Mouse (Mus musculus): ENCODE data around the gene Hltf. TPM values are rescaled to one million over a fixed set of nuclear protein-coding genes. Genes with fewer than 3 reads are reported as not detected.
A peak's percentile ranks its signal among the peaks of the same experiment; 100 is the strongest.
"Not testable (repeated sequence)": the region's sequence is repeated elsewhere in the genome, so short reads cannot be mapped to it uniquely, and the experiment has no call there.

Hltf gene
- polyA plus RNA-seq (2015; fragmentation: Nextera tagmentation; extraction: Ambion mirVana) = 8.6 and 9.6 TPM in 2 replicates

DNA sequence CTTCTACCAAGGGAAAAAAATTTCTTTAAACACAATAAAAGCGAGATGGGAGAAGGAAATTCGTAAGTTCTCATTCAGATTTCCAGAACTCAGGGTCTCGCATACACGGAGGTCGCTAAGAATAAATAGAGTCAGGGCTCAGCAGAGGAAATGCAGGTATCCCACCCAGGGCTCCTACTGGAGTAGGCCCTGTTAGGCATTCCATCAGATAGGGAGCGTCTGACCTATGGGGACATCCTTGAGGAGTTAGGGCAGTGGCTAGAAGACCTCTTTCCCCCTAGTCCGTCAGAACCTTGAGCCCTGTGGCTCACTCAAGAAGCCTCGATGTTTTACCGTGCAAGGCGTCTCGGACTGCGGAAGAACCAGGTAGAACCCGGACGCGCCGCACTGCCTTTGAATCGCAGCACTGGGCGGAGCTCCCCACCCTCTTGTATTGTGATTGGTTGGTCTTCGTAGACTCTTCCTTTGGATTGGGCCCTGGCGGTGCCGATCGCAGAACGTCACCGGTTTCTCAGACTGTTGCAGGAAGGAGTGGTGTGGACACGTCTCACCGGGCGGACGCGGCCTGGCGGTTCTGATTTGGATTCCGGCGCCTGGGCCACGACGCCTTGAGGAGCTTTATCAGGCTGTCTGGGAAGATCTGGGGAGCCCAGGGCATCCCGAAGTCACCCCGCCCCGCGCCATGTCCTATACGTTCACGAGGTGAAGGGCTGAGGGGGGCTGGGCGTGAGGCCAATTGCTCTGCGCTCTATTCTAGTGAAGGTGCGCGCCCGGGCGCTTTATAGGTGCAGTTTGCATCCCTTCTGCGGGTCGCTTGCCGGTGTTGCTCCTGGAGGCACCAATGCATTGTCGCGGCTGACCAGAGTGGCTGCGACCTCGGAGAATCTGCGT, at the start of gene Hltf:
Hltf (plus strand) TSS at position 506 of the 891 bp plus-strand sequence.
- peak; percentile 100 for ATAC-seq (ENCODE audit: insufficient read depth)
- peak within 1 kb of the TSS; percentile 67 for H3K9ac ChIP-seq

DNA sequence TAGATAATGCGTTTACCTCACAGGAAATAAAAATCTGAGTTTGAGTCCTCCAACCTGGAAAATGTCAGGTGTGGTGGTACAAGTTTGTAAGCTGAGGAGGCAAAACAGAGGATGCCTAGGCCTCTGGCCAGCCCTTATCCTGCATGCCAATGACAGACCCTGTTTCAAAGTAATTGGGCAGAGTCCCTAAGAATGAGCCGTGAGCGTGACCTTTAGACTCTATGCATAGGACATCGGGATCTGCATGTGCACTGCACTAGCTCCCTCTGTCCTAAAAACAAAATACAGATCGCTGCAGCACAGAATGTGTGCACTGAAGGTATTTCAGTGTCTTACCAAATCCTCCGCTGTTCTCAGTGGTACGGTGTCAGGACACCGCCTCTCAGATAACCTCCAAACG, 47.1 kb upstream of the Hltf start:
- H3K27me3 ChIP-seq = no peaks in the 10 kb centered on the region

More for the DNA sequence above, at the start of gene Hltf:
- under 1% methylated on average over 51 of the region's 54 CpGs for WGBS (ENCODE audit: insufficient replicate concordance)
- Histone ChIP-seq H3K4me1 (replicated peaks) (peaks cover 16% of the 10 kb centered on the region), H3K4me2 (peak within 1 kb of the TSS; percentile 79), H3K27me3 (no peaks in the 10 kb centered on the region), H3K36me3 (replicated peaks) (peaks cover 5% of the 10 kb centered on the region; the same call in 1 of the 2 replicates), H3K9me3 (replicated peaks) (no peaks in the 10 kb centered on the region), H3K4me3 (replicated peaks) (peak within 1 kb of the TSS; percentile 84), H3K27ac (replicated peaks) (peak within 1 kb of the TSS; percentile 69)

GRCm38 (mm10) chr3:20010905-20011304, 46.7 kb upstream of the Hltf start:
- H3K27me3 ChIP-seq; ATAC-seq (ENCODE audit: insufficient read depth); H3K9me3 ChIP-seq (replicated peaks); H3K4me1 ChIP-seq (replicated peaks); H3K4me3 ChIP-seq (replicated peaks); H3K9ac ChIP-seq; H3K4me2 ChIP-seq; H3K27ac ChIP-seq (replicated peaks): not testable (repeated sequence)
- H3K36me3 ChIP-seq (replicated peaks) = peaks cover 38% of the 10 kb centered on the region
- WGBS (ENCODE audit: insufficient replicate concordance) = 83% methylated on average over 7 of the region's 7 CpGs

More for the DNA sequence above, 47.1 kb upstream of the Hltf start:
- Histone ChIP-seq H3K9me3 (replicated peaks) (no peaks in the 10 kb centered on the region), H3K36me3 (replicated peaks) (peaks cover 34% of the 10 kb centered on the region; the same call in 1 of the 2 replicates), H3K27ac (replicated peaks) (no peak overlapping the region), H3K4me3 (replicated peaks) (no peak overlapping the region), H3K9ac (no peak overlapping the region), H3K4me1 (replicated peaks) (0 out of 2 replicates have a peak, but pooled peaks cover 7% of the 10 kb centered on the region), H3K4me2 (no peak overlapping the region)
- no peak for ATAC-seq (ENCODE audit: insufficient read depth)
- WGBS (ENCODE audit: insufficient replicate concordance) = 81% methylated on average over 9 of the region's 9 CpGs

- ATAC-seq (ENCODE audit: insufficient read depth) = no peak
- no peaks in the 10 kb centered on the region for H3K9me3 ChIP-seq (replicated peaks)
- no peak overlapping the region for H3K27ac ChIP-seq (replicated peaks)
- no peak overlapping the region for H3K9ac ChIP-seq
- no peak overlapping the region for H3K4me3 ChIP-seq (replicated peaks)
- H3K27me3 ChIP-seq = no peaks in the 10 kb centered on the region
- 90% methylated on average over 2 of the region's 2 CpGs for WGBS (ENCODE audit: insufficient replicate concordance)
- peaks cover 45% of the 10 kb centered on the region for H3K36me3 ChIP-seq (replicated peaks)
- no peak overlapping the region for H3K4me2 ChIP-seq
- H3K4me1 ChIP-seq (replicated peaks) = no peaks in the 10 kb centered on the region
Measured at GRCm38 (mm10) chr3:20014454-20014853, 43.2 kb upstream of the Hltf start.

GRCm38 (mm10) chr3:20018076-20018475, 39.5 kb upstream of the Hltf start:
- no peaks in the 10 kb centered on the region for H3K9me3 ChIP-seq (replicated peaks)
- no peaks in the 10 kb centered on the region for H3K27me3 ChIP-seq
- H3K4me2 ChIP-seq = no peak overlapping the region
- no peak for ATAC-seq (ENCODE audit: insufficient read depth)
- H3K36me3 ChIP-seq (replicated peaks) = peaks cover 51% of the 10 kb centered on the region
- H3K4me1 ChIP-seq (replicated peaks) = no peaks in the 10 kb centered on the region
- WGBS (ENCODE audit: insufficient replicate concordance) = 55% methylated on average over 8 of the region's 8 CpGs
- H3K9ac ChIP-seq = no peak overlapping the region
- H3K4me3 ChIP-seq (replicated peaks) = no peak overlapping the region
- H3K27ac ChIP-seq (replicated peaks) = no peak overlapping the region

DNA sequence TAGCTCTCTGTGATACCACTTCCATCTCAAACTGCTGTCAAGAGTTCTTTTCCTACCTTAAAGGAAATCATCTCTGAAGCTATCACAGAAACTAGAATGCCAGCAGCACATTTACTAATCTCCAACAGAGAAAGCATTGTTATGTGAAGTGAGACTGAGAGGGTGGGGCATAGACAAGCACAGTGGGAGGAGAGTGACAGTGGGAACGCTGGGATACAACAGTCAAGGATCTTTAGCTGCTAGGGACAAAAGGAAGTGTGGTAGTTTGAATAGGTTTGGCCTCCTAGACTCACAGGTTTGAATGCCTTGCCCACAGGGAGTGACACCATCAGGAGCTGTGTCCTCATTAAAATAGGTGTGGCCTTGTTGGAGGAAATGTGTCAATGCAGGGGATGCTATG, 33.8 kb upstream of the Hltf start:
- Histone ChIP-seq H3K27me3 (no peaks in the 10 kb centered on the region), H3K4me3 (replicated peaks) (no peak overlapping the region), H3K9me3 (replicated peaks) (no peaks in the 10 kb centered on the region), H3K9ac (no peak overlapping the region), H3K4me1 (replicated peaks) (no peaks in the 10 kb centered on the region), H3K4me2 (no peak overlapping the region), H3K36me3 (replicated peaks) (peaks cover 58% of the 10 kb centered on the region), H3K27ac (replicated peaks) (no peak overlapping the region)
- 56% methylated on average over 1 of the region's 1 CpGs for WGBS (ENCODE audit: insufficient replicate concordance)
- ATAC-seq (ENCODE audit: insufficient read depth) = no peak

GRCm38 (mm10) chr3:20026481-20026880, 31.1 kb upstream of the Hltf start:
- Histone ChIP-seq H3K27me3 (no peaks in the 10 kb centered on the region), H3K4me1 (replicated peaks) (no peaks in the 10 kb centered on the region), H3K4me2 (no peak overlapping the region), H3K9ac (no peak overlapping the region), H3K27ac (replicated peaks) (peak overlapping the region; percentile 70), H3K36me3 (replicated peaks) (peaks cover 51% of the 10 kb centered on the region), H3K9me3 (replicated peaks) (no peaks in the 10 kb centered on the region), H3K4me3 (replicated peaks) (no peak overlapping the region)
- no peak for ATAC-seq (ENCODE audit: insufficient read depth)

DNA sequence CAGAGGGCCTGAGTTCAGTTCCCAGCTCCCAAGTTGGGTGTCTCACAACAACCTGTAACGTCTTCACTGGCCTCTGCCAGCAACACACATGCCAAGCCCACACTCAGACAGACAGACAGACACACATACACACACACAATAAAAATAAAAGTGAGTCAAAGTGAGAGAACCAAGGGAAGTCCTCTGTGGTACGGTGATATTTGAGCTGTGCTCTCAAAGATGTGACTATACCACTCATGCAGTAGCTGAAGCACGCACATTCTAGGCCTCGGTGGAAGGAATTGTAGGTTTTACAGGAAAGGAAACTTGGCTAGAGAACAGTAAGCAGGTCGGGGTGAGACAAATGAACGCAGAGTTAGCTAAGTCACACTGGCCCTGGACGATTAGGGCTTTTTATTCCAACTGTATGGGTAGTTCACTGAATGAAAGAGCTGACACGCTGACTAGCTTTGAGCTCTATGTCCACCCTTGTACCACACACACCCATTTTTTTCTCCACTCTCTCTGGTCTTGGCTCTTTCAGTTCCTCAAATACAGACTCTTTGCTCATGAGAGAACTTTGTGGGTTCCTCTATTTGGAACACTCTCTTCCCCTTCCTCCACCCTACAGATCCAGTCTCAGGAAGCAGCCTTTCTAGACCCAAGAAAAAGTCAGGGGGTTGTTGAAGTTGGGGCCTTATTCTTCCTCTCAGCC, 30.5 kb upstream of the Hltf start:
- no peaks in the 10 kb centered on the region for H3K27me3 ChIP-seq
- no peak overlapping the region for H3K4me2 ChIP-seq
- H3K27ac ChIP-seq (replicated peaks) = peak overlapping the region; percentile 70
- peaks cover 49% of the 10 kb centered on the region for H3K36me3 ChIP-seq (replicated peaks)
- ATAC-seq (ENCODE audit: insufficient read depth) = peak; percentile 51
- H3K4me1 ChIP-seq (replicated peaks) = no peaks in the 10 kb centered on the region
- H3K9me3 ChIP-seq (replicated peaks) = no peaks in the 10 kb centered on the region
- no peak overlapping the region for H3K9ac ChIP-seq
- no peak overlapping the region for H3K4me3 ChIP-seq (replicated peaks)
- 63% methylated on average over 8 of the region's 8 CpGs for WGBS (ENCODE audit: insufficient replicate concordance)

- Histone ChIP-seq H3K27me3 (no peaks in the 10 kb centered on the region), H3K4me3 (replicated peaks) (no peak overlapping the region), H3K9me3 (replicated peaks) (no peaks in the 10 kb centered on the region), H3K27ac (replicated peaks) (peak overlapping the region; percentile 53; the same call in 1 of the 2 replicates), H3K4me2 (no peak overlapping the region), H3K4me1 (replicated peaks) (0 out of 2 replicates have a peak, but pooled peaks cover 1% of the 10 kb centered on the region), H3K36me3 (replicated peaks) (peaks cover 43% of the 10 kb centered on the region), H3K9ac (no peak overlapping the region)
- no peak for ATAC-seq (ENCODE audit: insufficient read depth)
- 72% methylated on average over 5 of the region's 5 CpGs for WGBS (ENCODE audit: insufficient replicate concordance)
Measured at GRCm38 (mm10) chr3:20027788-20028187, 29.8 kb upstream of the Hltf start.

- Histone ChIP-seq H3K4me1 (replicated peaks) (peaks cover 7% of the 10 kb centered on the region), H3K27me3 (no peaks in the 10 kb centered on the region), H3K27ac (replicated peaks) (no peak overlapping the region), H3K4me2 (no peak overlapping the region), H3K4me3 (replicated peaks) (no peak overlapping the region), H3K36me3 (replicated peaks) (peaks cover 35% of the 10 kb centered on the region), H3K9me3 (replicated peaks) (no peaks in the 10 kb centered on the region), H3K9ac (no peak overlapping the region)
- no peak for ATAC-seq (ENCODE audit: insufficient read depth)
- 69% methylated on average over 3 of the region's 3 CpGs for WGBS (ENCODE audit: insufficient replicate concordance)
Measured at GRCm38 (mm10) chr3:20028640-20029039, 29.0 kb upstream of the Hltf start.

GRCm38 (mm10) chr3:20030807-20031206, 26.8 kb upstream of the Hltf start:
- Histone ChIP-seq H3K36me3 (replicated peaks) (peaks cover 20% of the 10 kb centered on the region; the same call in 1 of the 2 replicates), H3K9me3 (replicated peaks) (no peaks in the 10 kb centered on the region), H3K27me3 (no peaks in the 10 kb centered on the region), H3K9ac (no peak overlapping the region), H3K27ac (replicated peaks) (no peak overlapping the region), H3K4me3 (replicated peaks) (no peak overlapping the region), H3K4me2 (no peak overlapping the region), H3K4me1 (replicated peaks) (peaks cover 20% of the 10 kb centered on the region)
- no peak for ATAC-seq (ENCODE audit: insufficient read depth)
- 71% methylated on average over 6 of the region's 6 CpGs for WGBS (ENCODE audit: insufficient replicate concordance)
